Mouse (Mus musculus) MEL (cell line): ENCODE results near the gene Plxdc2.

ENCODE experiments used
- CTCF ChIP-seq, 3 experiments: IDR thresholded peaks in 2 of 3; conservative IDR thresholded peaks in 1 of 3; 2 replicates each; pipeline ENCODE4 v1.5.1; 2011 to 2012; ENCODE audit warnings: low read length in 3 of 3, low read depth in 2 of 3, mild to moderate bottlenecking in 2 of 3, improper control_type of control experiment in 1 of 3, inconsistent platforms in 1 of 3, mixed read lengths in 1 of 3, moderate library complexity in 1 of 3; ENCODE audit not compliant: control insufficient read depth in 1 of 3, insufficient read depth in 1 of 3, poor library complexity in 1 of 3, severe bottlenecking in 1 of 3
- GATA1 ChIP-seq: IDR thresholded peaks from 2 replicates; pipeline ENCODE4 v1.6.1; 2011; ENCODE audit warnings: low read depth, low read length, improper control_type of control experiment
- HCFC1 ChIP-seq: IDR thresholded peaks from 2 replicates; pipeline ENCODE4 v1.6.1; 2012; ENCODE audit warnings: low read depth, mild to moderate bottlenecking, inconsistent platforms, low read length, improper control_type of control experiment, moderate library complexity
- POLR2A ChIP-seq, 2 experiments: IDR thresholded peaks; 2 replicates each; pipeline ENCODE4 v1.6.1; 2011 to 2012; ENCODE audit warnings: low read length in 2 of 2, mild to moderate bottlenecking in 2 of 2, control low read depth in 1 of 2, improper control_type of control experiment in 1 of 2, low read depth in 1 of 2, moderate library complexity in 1 of 2; ENCODE audit not compliant: control insufficient read depth in 1 of 2, insufficient read depth in 1 of 2, poor library complexity in 1 of 2
- RAD21 ChIP-seq: IDR thresholded peaks from 2 replicates; pipeline ENCODE4 v1.6.1; 2011; ENCODE audit warnings: mild to moderate bottlenecking, low read depth, low read length, improper control_type of control experiment
- TBP ChIP-seq: IDR thresholded peaks from 2 replicates; pipeline ENCODE4 v1.8.0; 2011; ENCODE audit warnings: low read depth, low read length, improper control_type of control experiment

DNA sequence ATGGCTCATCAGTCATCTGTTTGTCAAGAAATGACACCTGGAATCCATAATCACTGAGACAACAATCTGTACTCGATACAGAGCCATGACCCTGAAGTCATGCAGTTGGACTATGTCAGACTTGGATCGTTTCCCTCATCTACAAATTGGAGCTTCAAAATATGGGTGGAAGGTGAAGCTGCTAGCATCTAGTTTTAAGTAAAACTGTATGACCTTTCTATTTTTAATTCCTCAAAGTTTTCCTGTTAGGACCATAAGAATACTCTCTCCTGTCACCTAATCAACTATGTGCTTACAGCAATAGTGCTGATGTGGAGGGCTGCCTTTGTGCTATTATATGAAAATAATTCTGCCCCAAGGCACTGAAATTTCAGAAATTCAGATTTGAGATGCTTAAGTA is 401.1 kb downstream of the Plxdc2 start:
- TF ChIP-seq CTCF (IDR thresholded peaks at IDR 0.05 in 2 of 3, conservative IDR thresholded peaks at IDR 0.05 in 1 of 3; ENCODE audit: control insufficient read depth in 1 of 3, insufficient read depth in 1 of 3, low read depth in 2 of 3, low read length in 3 of 3, poor library complexity in 1 of 3, severe bottlenecking in 1 of 3) (no peak), HCFC1 (no peak), GATA1 (no peak), RAD21 (no peak), POLR2A (IDR thresholded peaks at IDR 0.05; ENCODE audit: control insufficient read depth in 1 of 2, insufficient read depth in 1 of 2, low read depth in 1 of 2, low read length in 2 of 2, poor library complexity in 1 of 2) (no peak), TBP (no peak)
